17 mouse cellular contexts compared by ENCODE assay signal in the genomic region with DNA sequence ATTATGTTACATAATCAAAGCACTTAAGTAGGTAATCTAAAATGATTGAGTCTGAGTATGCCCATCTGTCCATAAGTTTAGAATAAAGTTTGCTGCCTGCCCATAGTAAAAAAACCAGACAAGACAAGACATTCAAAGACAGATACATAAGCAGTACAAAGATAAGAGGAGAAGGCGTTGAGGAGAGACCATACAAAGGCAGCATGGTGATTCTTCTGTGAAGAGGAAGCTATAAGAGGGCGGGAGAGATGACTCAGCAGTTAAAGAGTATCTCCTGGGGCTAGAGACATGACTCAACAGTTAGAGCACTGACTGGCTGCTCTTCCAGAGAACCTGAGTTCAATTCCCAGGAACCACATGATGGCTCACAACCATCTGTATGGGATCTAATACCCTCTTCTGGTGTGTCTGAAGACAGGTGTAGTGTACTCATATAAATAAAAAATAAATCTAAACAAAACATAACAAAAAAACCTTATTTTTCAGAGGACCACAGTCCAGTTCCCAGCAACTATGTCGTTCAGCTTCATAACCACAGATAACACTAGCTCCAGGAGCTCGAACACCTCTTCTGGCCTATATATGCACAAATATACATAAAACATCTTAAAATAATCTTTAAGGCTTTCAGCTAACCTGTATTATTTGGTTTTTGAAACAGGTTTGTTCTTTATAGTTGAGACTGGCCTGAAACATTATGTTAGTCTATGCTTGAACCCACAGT. TPM values are rescaled to one million over a fixed set of nuclear protein-coding genes. Genes with fewer than 3 reads are reported as not detected.
DNase-seq lines count a peak whose midpoint lies in the region; ATAC-seq lines count a peak whose summit lies in the region.
"Had no signal": no experiment of that assay in that cellular context is flagged by ENCODE, and none has a peak within 500 bp of the region (broad histone marks: within the 10 kb centered on the region; RNA-seq: fewer than 3 reads in every experiment).

No protein-coding gene starts in this region.

- peaks cover 24% of the 10 kb centered on the region; the same call in 1 of the 2 replicates for H3K36me3 ChIP-seq in intestine, embryonic 16.5 days (ENCODE audit: control insufficient read depth, insufficient read depth, low read length)
- peaks cover 25% of the 10 kb centered on the region for H3K36me3 ChIP-seq in intestine, embryonic 15.5 days

- no peaks in the 10 kb centered on the region for H3K9me3 ChIP-seq in intestine, embryonic 16.5 days (ENCODE audit: control insufficient read depth, low read length)
- H3K9me3 ChIP-seq in intestine, embryonic 15.5 days, result no peaks in the 10 kb centered on the region
- H3K9me3 ChIP-seq: limb, embryonic 13.5 days; neural tube, embryonic 15.5 days had no signal

- H3K27me3 ChIP-seq in intestine, embryonic 16.5 days (replicated peaks; ENCODE audit: control insufficient read depth, insufficient read depth, low read length), result no peaks in the 10 kb centered on the region
- H3K27me3 ChIP-seq in intestine, embryonic 15.5 days (replicated peaks), result no peaks in the 10 kb centered on the region
- H3K27me3 ChIP-seq: limb, embryonic 13.5 days; neural tube, embryonic 15.5 days had no signal

- no peak overlapping the region for H3K27ac ChIP-seq in intestine, embryonic 16.5 days (ENCODE audit: low read length)
- no peak overlapping the region for H3K27ac ChIP-seq in intestine, embryonic 15.5 days
- H3K27ac ChIP-seq: kidney, postnatal 0 days; limb, embryonic 13.5 days; neural tube, embryonic 15.5 days had no signal

- H3K4me2 ChIP-seq in intestine, embryonic 16.5 days (ENCODE audit: low read depth, low read length), result no peak overlapping the region
- H3K4me2 ChIP-seq in intestine, embryonic 15.5 days (replicated peaks), result no peak overlapping the region
- H3K4me2 ChIP-seq: limb, embryonic 13.5 days; neural tube, embryonic 15.5 days had no signal

- no peak overlapping the region for H3K9ac ChIP-seq in intestine, embryonic 16.5 days (ENCODE audit: low read depth, low read length)
- no peak overlapping the region for H3K9ac ChIP-seq in intestine, embryonic 15.5 days
- H3K9ac ChIP-seq: limb, embryonic 13.5 days; neural tube, embryonic 15.5 days had no signal

- ATAC-seq in intestine, embryonic 16.5 days, result peak; percentile 46; the same call in 1 of the 2 replicates
- ATAC-seq in intestine, embryonic 15.5 days, result no peak
- ATAC-seq in erythroid progenitor cell, adult 5-6 weeks (replicated peaks; ENCODE audit: low FRiP score, poor library complexity, severe bottlenecking), result peak; percentile 87
- peak; percentile 99 for ATAC-seq in megakaryocyte progenitor cell, adult 5-6 weeks (replicated peaks; ENCODE audit: poor library complexity)
- ATAC-seq: forebrain, embryonic 16.5 days had no signal

- peak; percentile 47 for DNase-seq in ZHBTc4 (ENCODE audit: low read depth, low spot score)
- DNase-seq in spleen, postnatal 4 days (ENCODE audit: low spot score in 2 of 2), result no peak
- DNase-seq in adrenal gland, postnatal 36 days, result no peak
- no peak for DNase-seq in frontal cortex, postnatal 10 days (ENCODE audit: low spot score in 2 of 2)
- DNase-seq: cerebellum, postnatal 10 days; gastrocnemius, postnatal 25 days; heart, postnatal 14 days had no signal

- H3K4me1 ChIP-seq in intestine, embryonic 16.5 days (ENCODE audit: control insufficient read depth, insufficient read depth, low read length), result no peaks in the 10 kb centered on the region
- H3K4me1 ChIP-seq in intestine, embryonic 15.5 days (replicated peaks), result no peaks in the 10 kb centered on the region
- H3K4me1 ChIP-seq: limb, embryonic 13.5 days; neural tube, embryonic 15.5 days had no signal

- no peak overlapping the region for H3K4me3 ChIP-seq in intestine, embryonic 16.5 days (ENCODE audit: low read length)
- no peak overlapping the region for H3K4me3 ChIP-seq in intestine, embryonic 15.5 days (replicated peaks)
- H3K4me3 ChIP-seq: limb, embryonic 13.5 days; neural tube, embryonic 15.5 days had no signal

- WGBS in intestine, embryonic 16.5 days, result 93% methylated on average over 4 of the region's 4 CpGs
- 95% methylated on average over 4 of the region's 4 CpGs for WGBS in intestine, embryonic 15.5 days

RNA-seq across cellular contexts. Expression of a gene that starts 16.0 kb away (rescaled TPM):
- 17.3 and 18.8 TPM in 2 replicates for polyA plus RNA-seq in intestine, embryonic 16.5 days (2015; fragmentation: Nextera tagmentation; extraction: Ambion mirVana)
- polyA plus RNA-seq in intestine, embryonic 15.5 days (2015; fragmentation: Nextera tagmentation; extraction: Ambion mirVana), result 16.7 and 17.4 TPM in 2 replicates
- 9.6 and 12.3 TPM in 2 replicates for total RNA-seq in erythroid progenitor cell, adult 5-6 weeks (2015; ENCODE audit: low replicate concordance)
- total RNA-seq in erythroid progenitor cell, adult 5-6 weeks (2017; ENCODE audit: low replicate concordance), result 2.7 and 5.3 TPM in 2 replicates
- 40.1 and 41.7 TPM in 2 replicates for total RNA-seq in megakaryocyte progenitor cell, adult 5-6 weeks (2015)
- total RNA-seq in megakaryocyte progenitor cell, adult 5-6 weeks (2017), result 11.6 and 12.0 TPM in 2 replicates
- total RNA-seq in adrenal gland, postnatal 36 days (2021), result 10 to 100 TPM; 25.0 to 28.2 TPM

RNA-seq across cellular contexts. Expression of a gene that starts 37.6 kb away (rescaled TPM):
- 3.3 and 3.8 TPM in 2 replicates for polyA plus RNA-seq in intestine, embryonic 16.5 days (2015; fragmentation: Nextera tagmentation; extraction: Ambion mirVana)
- polyA plus RNA-seq in intestine, embryonic 15.5 days (2015; fragmentation: Nextera tagmentation; extraction: Ambion mirVana), result 4.2 and 4.4 TPM in 2 replicates
- total RNA-seq in erythroid progenitor cell, adult 5-6 weeks (2015; ENCODE audit: low replicate concordance), result 23.5 and 34.6 TPM in 2 replicates
- 32.1 and 32.3 TPM in 2 replicates for total RNA-seq in erythroid progenitor cell, adult 5-6 weeks (2017; ENCODE audit: low replicate concordance)
- 35.3 and 40.5 TPM in 2 replicates for total RNA-seq in megakaryocyte progenitor cell, adult 5-6 weeks (2015)
- total RNA-seq in megakaryocyte progenitor cell, adult 5-6 weeks (2017), result 42.1 and 50.8 TPM in 2 replicates
- total RNA-seq in adrenal gland, postnatal 36 days (2021), result 100 to 1,000 TPM in 1 of 2 experiments, 10 to 100 TPM in 1; 81.5 to 117 TPM

RNA-seq across cellular contexts. Expression of a gene that starts 41.8 kb away (rescaled TPM):
- not detected in 2 replicates for polyA plus RNA-seq in intestine, embryonic 16.5 days (2015; fragmentation: Nextera tagmentation; extraction: Ambion mirVana)
- not detected in 2 replicates for polyA plus RNA-seq in intestine, embryonic 15.5 days (2015; fragmentation: Nextera tagmentation; extraction: Ambion mirVana)
- total RNA-seq in erythroid progenitor cell, adult 5-6 weeks (2015; ENCODE audit: low replicate concordance), result not detected in 2 replicates
- total RNA-seq in erythroid progenitor cell, adult 5-6 weeks (2017; ENCODE audit: low replicate concordance), result not detected in 2 replicates
- total RNA-seq in megakaryocyte progenitor cell, adult 5-6 weeks (2015), result not detected in 2 replicates
- not detected in 2 replicates for total RNA-seq in megakaryocyte progenitor cell, adult 5-6 weeks (2017)
- not detected for total RNA-seq in adrenal gland, postnatal 36 days (2021)
- total RNA-seq: gastrocnemius, postnatal 25 days; heart, postnatal 14 days; layer of hippocampus, postnatal 10 days; monocyte, adult 5-6 weeks had no signal
- polyA plus RNA-seq: forebrain, embryonic 16.5 days; limb, embryonic 13.5 days; neural tube, embryonic 15.5 days had no signal

RNA-seq across cellular contexts. Expression of a gene that starts 53.3 kb away (rescaled TPM):
- polyA plus RNA-seq in intestine, embryonic 16.5 days (2015; fragmentation: Nextera tagmentation; extraction: Ambion mirVana), result not detected in 2 replicates
- polyA plus RNA-seq in intestine, embryonic 15.5 days (2015; fragmentation: Nextera tagmentation; extraction: Ambion mirVana), result not detected in 2 replicates
- total RNA-seq in erythroid progenitor cell, adult 5-6 weeks (2015; ENCODE audit: low replicate concordance), result not detected in 2 replicates
- not detected in 2 replicates for total RNA-seq in erythroid progenitor cell, adult 5-6 weeks (2017; ENCODE audit: low replicate concordance)
- not detected in 2 replicates for total RNA-seq in megakaryocyte progenitor cell, adult 5-6 weeks (2015)
- total RNA-seq in megakaryocyte progenitor cell, adult 5-6 weeks (2017), result not detected in 2 replicates
- total RNA-seq in adrenal gland, postnatal 36 days (2021), result not detected
- total RNA-seq: gastrocnemius, postnatal 25 days; heart, postnatal 14 days; layer of hippocampus, postnatal 10 days; monocyte, adult 5-6 weeks had no signal
- polyA plus RNA-seq: forebrain, embryonic 16.5 days; kidney, postnatal 0 days; limb, embryonic 13.5 days; neural tube, embryonic 15.5 days had no signal
